Mouse (Mus musculus) bone marrow, adult 2 months (tissue): ENCODE measurements around the gene Tas2r104. TPM values are rescaled to one million over a fixed set of nuclear protein-coding genes. Genes with fewer than 3 reads are reported as not detected.

Experiments
- H3K27ac ChIP-seq: fragments of 200-500 bp; 2 replicates; pipeline ENCODE4 v1.5.1; 2012; ENCODE audit warnings: low read depth, mild to moderate bottlenecking, control low read depth, inconsistent platforms, low read length; ENCODE audit not compliant: control insufficient read depth, poor library complexity, insufficient read depth
- H3K4me1 ChIP-seq: fragments of 200-500 bp; 2 replicates; pipeline ENCODE4 v1.6.1; 2011; ENCODE audit warnings: low read length; ENCODE audit not compliant: control insufficient read depth, insufficient read depth
- H3K4me3 ChIP-seq: fragments of 200-500 bp; replicated peaks from 2 replicates; pipeline ENCODE3; 2011; ENCODE audit warnings: mild to moderate bottlenecking, low read depth, low read length, control low read depth; ENCODE audit not compliant: control insufficient read depth
- CTCF ChIP-seq: fragments of 200-500 bp; IDR thresholded peaks from 2 replicates; pipeline ENCODE4 v1.5.1; 2011; ENCODE audit warnings: low read length, control low read depth; ENCODE audit not compliant: control insufficient read depth, insufficient read depth
- POLR2A ChIP-seq: fragments of 200-500 bp; IDR thresholded peaks from 2 replicates; pipeline ENCODE4 v1.6.1; 2011; ENCODE audit warnings: low read depth, mild to moderate bottlenecking, control low read depth, low read length, borderline replicate concordance; ENCODE audit not compliant: control insufficient read depth
- WGBS: fragments of 180-500 bp; shearing (Covaris S2); methylation state at CpG from one replicate; pipeline ENCODE4 v1.1.7; 2018; 5-methylcytosine and 5-hydroxymethylcytosine counted together
- polyA plus RNA-seq: library from polyadenylated mRNA; stranded (reverse); fragments of >200 nt; gene quantifications from 2 replicates; pipeline ENCODE4 v1.2.4, GENCODE M21; 2011; ENCODE audit warnings: low replicate concordance; ENCODE audit not compliant: missing spikeins, insufficient read depth, insufficient read length

Gene Tas2r104
- polyA plus RNA-seq, result not detected in 2 replicates

- Histone ChIP-seq H3K4me1 (no peaks in the 10 kb centered on the region), H3K4me3 (no peak within 1 kb of the TSS), H3K27ac (no peak within 1 kb of the TSS)
- 44% methylated on average over 1 of the region's 1 CpGs for WGBS
- TF ChIP-seq POLR2A (no peak), CTCF (no peak)
Observed at GRCm38 (mm10) chr6:131685644-131686043, at the start of gene Tas2r104. TSS of gene Tas2r104 (minus strand) at chr6:131685744.

- TF ChIP-seq CTCF (no peak), POLR2A (no peak)
- no peaks in the 10 kb centered on the region for H3K4me1 ChIP-seq
- WGBS, result 38% methylated on average over 7 of the region's 7 CpGs
- no peak overlapping the region for H3K4me3 ChIP-seq
- H3K27ac ChIP-seq, result no peak overlapping the region
Observed at GRCm38 (mm10) chr6:131712803-131713202, 27.3 kb upstream of the Tas2r104 start.

- no peak within 1 kb of the TSS for H3K27ac ChIP-seq
- TF ChIP-seq POLR2A, result no peak
- no peak for TF ChIP-seq CTCF
Observed at GRCm38 (mm10) chr6:131689963-131690362, 4.4 kb upstream of the Tas2r104 start, which contains the start of gene Tas2r114. TSS of gene Tas2r114 (minus strand) at chr6:131690063.

GRCm38 (mm10) chr6:131687395-131687794, 1.9 kb upstream of the Tas2r104 start, which contains the start of gene Tas2r105:
TSS of gene Tas2r105 (minus strand) at chr6:131687495.
- H3K4me1 ChIP-seq, result no peaks in the 10 kb centered on the region
- no peak within 1 kb of the TSS for H3K27ac ChIP-seq
- TF ChIP-seq CTCF, result no peak
- no peak for TF ChIP-seq POLR2A
- 75% methylated on average over 1 of the region's 1 CpGs for WGBS
- no peak within 1 kb of the TSS for H3K4me3 ChIP-seq

More at GRCm38 (mm10) chr6:131689963-131690362, 4.4 kb upstream of the Tas2r104 start, which contains the start of gene Tas2r114:
- H3K4me1 ChIP-seq, result no peaks in the 10 kb centered on the region
- no peak within 1 kb of the TSS for H3K4me3 ChIP-seq

- Histone ChIP-seq H3K27ac (no peak within 1 kb of the TSS), H3K4me1 (no peaks in the 10 kb centered on the region), H3K4me3 (no peak within 1 kb of the TSS)
- WGBS, result 59% methylated on average over 3 of the region's 3 CpGs
- no peak for TF ChIP-seq POLR2A
- no peak for TF ChIP-seq CTCF
Observed at GRCm38 (mm10) chr6:131678786-131679185, 6.8 kb downstream of the Tas2r104 start, which contains the start of gene Tas2r106. TSS of gene Tas2r106 (minus strand) at chr6:131678886.

- TF ChIP-seq POLR2A (no peak), CTCF (no peak)
- Histone ChIP-seq H3K27ac (no peak within 1 kb of the TSS), H3K4me1 (no peaks in the 10 kb centered on the region), H3K4me3 (no peak within 1 kb of the TSS)
Observed at GRCm38 (mm10) chr6:131660049-131660448, 25.5 kb downstream of the Tas2r104 start, which contains the start of gene Tas2r107. TSS of gene Tas2r107 (minus strand) at chr6:131660149.

Other genes with a start within 250 kb of the Tas2r104 start
- not detected in 2 replicates for gene 5430401F13Rik, start 199.3 kb downstream of the Tas2r104 start, polyA plus RNA-seq
- not detected in 2 replicates for gene Gm6619, start 199.3 kb downstream of the Tas2r104 start, polyA plus RNA-seq
- not detected in 2 replicates for gene Tas2r130, start 54.8 kb downstream of the Tas2r104 start, polyA plus RNA-seq
- not detected in 2 replicates for gene Tas2r107, start 25.6 kb downstream of the Tas2r104 start, polyA plus RNA-seq
- gene Tas2r106, start 6.9 kb downstream of the Tas2r104 start, polyA plus RNA-seq, result not detected in 2 replicates
- not detected in 2 replicates for gene Tas2r105, start 1.8 kb upstream of the Tas2r104 start, polyA plus RNA-seq
- not detected in 2 replicates for gene Tas2r114, start 4.3 kb upstream of the Tas2r104 start, polyA plus RNA-seq